Mouse (Mus musculus): ENCODE results near the gene Gm27021.

Gene Gm27021

DNA sequence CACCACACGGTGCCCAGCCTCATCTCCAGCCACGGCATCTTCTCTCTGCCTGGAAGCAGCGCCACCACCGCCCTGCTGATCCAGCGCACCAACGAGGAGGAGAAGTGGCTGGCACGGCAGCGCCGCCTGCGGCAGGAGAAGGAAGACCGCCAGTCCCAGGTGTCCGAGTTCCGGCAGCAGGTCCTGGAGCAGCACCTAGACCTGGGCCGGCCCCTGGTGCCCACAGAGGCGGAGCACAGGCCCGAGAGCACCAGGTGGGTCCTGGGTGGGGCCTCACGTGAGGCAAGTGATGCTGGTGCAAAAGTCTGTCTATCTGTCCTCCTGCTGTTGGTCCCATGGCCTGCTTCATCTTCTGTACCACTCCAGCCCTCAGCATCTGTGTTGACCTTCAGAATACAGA is 98.8 kb downstream of the Gm27021 start:
- DNase-seq (ENCODE audit: inconsistent age in 2 of 2, low spot score in 1 of 2) = no peak

- DNase-seq (ENCODE audit: inconsistent age in 2 of 2, low spot score in 1 of 2) = no peak
Observed at GRCm38 (mm10) chr8:120568164-120568798, 99.6 kb downstream of the Gm27021 start.

DNA sequence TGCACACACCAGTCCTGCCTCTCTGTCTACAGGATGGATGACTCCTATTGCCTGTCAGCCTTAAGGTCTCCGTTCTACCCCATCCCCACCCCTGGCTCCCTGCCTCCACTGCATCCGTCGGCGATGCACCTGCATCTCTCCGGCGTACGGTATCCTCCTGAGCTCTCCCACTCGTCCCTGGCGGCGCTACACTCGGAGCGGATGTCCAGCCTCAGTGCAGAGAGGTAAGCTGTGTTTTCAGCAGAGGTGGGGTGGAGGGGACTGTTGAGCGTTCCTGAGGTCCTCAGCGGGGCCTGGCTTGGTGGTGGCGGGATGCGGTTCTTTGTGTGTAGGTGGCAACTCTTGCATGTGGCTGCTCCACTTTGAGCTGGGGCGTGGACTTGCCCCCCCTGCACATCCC is 100.1 kb downstream of the Gm27021 start:
- no peak for DNase-seq (ENCODE audit: inconsistent age in 2 of 2, low spot score in 1 of 2)

DNA sequence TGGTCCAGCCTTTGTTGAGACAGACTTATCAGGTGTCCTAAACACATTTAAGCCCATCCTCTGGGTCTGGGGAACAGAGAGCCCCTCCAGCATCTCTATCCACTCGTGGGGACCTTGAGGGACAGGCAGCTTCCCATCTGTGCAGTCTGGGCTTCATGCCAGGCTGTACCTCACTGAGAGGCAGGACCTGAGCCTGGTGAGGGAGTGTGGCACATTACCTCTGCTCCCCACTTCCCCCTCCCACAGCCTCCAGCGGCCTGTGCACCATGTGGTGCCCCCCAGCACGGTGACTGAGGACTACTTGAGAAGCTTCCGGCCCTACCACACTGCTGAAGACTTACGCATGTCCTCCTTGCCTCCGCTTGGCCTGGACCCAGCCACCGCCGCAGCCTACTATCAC is 101.2 kb downstream of the Gm27021 start:
- DNase-seq (ENCODE audit: inconsistent age in 2 of 2, low spot score in 1 of 2) = no peak

GRCm38 (mm10) chr8:120565151-120565711 is 102.6 kb downstream of the Gm27021 start:
- no peak for DNase-seq (ENCODE audit: inconsistent age in 2 of 2, low spot score in 1 of 2)

DNA sequence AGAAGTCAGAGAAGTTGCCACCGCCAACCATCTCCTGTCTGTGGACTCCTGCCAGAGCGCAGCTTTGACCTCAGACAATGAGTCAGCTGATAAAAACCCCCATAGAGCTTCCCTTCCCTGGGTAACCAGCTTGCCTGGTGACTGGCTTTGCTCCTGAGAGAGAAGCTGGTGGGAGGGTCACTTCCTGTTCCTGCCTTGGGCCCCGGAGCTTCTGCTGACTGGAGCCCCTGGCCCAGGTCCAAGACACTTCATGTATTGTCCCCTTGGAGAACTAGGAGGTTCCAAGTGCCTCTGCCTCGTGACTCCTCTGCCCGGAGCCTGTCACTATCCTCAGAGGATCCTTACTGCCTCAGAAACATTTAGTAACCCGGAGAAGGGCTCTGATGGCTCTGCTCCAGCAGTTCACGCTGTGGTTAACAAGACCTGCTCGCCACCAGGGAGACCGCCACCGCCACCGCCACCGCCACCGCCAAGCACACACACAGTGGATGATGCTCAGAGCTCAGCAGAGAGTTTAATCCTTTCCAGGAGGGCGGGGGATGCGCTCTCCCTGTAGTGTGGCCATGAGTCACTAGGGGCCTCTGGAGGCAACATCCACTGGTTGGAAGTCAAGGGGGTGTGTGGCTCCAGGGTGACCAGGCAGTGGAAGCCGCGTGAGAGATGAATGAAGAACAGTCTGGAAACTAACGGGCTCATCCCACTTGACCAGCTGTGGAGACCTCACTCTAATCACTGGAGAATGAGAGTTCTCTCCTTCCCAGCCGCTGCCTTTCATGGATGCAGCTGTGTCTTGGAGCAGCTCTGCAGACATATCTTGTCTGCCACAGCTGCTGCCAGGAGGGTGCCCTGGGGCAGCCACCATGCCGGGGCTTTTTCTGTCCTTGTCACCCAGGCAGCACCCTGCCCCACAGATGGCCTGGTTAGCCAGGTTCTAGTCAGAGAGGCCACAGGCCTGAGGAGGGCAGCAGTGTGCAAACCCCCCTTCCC is 103.7 kb downstream of the Gm27021 start:
- peak; percentile 94 to 96 for DNase-seq (ENCODE audit: inconsistent age in 2 of 2, low spot score in 1 of 2)

DNA sequence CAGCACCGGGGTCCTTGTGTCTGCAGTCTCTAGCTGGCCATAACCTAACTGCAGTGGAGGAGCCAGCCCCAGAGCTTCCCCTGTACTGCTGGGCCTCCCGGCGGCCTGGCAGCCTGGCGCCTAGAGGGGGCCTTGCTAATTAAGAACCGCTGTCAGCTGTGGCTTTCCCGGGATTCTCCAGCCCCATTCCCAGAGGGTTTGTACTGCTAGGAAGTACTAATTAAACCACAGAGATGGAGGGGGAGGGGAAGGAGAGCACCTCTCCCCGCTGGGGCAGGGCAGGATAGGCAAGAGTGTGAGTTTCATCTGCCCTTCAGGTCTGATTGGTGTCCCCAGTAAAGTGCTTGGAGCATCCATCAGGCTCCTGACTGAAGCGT is 104.5 kb downstream of the Gm27021 start:
- DNase-seq (ENCODE audit: inconsistent age in 2 of 2, low spot score in 1 of 2) = peak in 1 of 2 experiments; percentile 52

GRCm38 (mm10) chr8:120562680-120563347 is 105.1 kb downstream of the Gm27021 start:
- DNase-seq (ENCODE audit: inconsistent age in 2 of 2, low spot score in 1 of 2) = no peak

GRCm38 (mm10) chr8:120561539-120562435 is 106.1 kb downstream of the Gm27021 start:
- DNase-seq (ENCODE audit: inconsistent age in 2 of 2, low spot score in 1 of 2) = no peak

DNA sequence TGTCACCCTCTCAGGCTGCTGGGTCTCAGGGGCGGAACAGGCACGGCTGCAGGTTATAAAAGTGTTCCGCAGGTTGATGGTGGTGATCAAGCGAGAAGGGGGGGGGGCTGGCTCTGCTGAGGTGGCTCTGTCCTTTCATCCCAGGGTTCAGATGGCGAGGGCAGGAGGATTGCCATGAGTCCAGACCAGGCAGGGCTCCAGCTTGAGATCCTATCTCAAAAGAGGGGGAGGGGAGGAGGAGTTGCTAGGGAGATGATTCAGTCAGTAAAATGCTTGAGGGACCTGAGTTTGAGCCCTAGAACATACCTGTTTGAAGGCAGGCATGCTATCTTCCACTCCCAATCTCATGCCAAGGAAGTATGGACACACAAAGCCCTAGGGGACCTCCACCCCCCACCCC is 107.3 kb downstream of the Gm27021 start:
- no peak for DNase-seq (ENCODE audit: inconsistent age in 2 of 2, low spot score in 1 of 2)

DNA sequence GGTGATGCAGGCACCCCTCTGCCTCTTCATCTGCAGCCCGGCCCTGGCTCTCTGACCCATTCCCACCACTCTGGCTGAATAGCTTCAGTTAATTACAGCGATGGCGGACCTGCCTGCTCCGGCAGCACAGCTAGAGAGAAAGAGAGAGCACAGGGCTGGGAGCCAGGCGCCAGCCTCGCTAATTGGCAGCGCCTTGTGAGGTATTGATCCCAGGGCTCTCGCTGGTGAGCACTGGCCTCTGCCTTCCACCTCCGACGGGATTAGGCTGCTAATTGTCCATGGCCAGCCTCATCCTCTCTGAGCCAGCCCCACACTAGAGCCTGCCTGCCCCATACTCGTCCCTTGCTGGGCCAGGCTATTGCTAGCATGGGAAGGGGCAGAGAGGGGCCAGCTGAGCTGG is 108.2 kb downstream of the Gm27021 start:
- DNase-seq (ENCODE audit: inconsistent age in 2 of 2, low spot score in 1 of 2) = no peak
